Mouse (Mus musculus): Measurements from ENCODE around the gene Hrc. TPM values are rescaled to one million over a fixed set of nuclear protein-coding genes. Genes with fewer than 3 reads are reported as not detected.
A peak's percentile ranks its signal among the peaks of the same experiment; 100 is the strongest.

Gene Hrc
- polyA plus RNA-seq (2015; fragmentation: Nextera tagmentation; extraction: Ambion mirVana), result 0.75 and 0.79 TPM in 2 replicates

GRCm38 (mm10) chr7:45335056-45335455 lies at the start of gene Hrc:
Gene Hrc (plus strand): TSS chr7:45335290.
- 33% methylated on average over 5 of the region's 5 CpGs for WGBS
- no peak within 1 kb of the TSS for H3K4me3 ChIP-seq (replicated peaks)
- no peak for ATAC-seq (ENCODE audit: low FRiP score)
- H3K9ac ChIP-seq (replicated peaks), result no peak within 1 kb of the TSS
- H3K9me3 ChIP-seq (replicated peaks), result no peaks in the 10 kb centered on the region
- peaks cover 38% of the 10 kb centered on the region for H3K4me1 ChIP-seq
- H3K4me2 ChIP-seq, result peak within 1 kb of the TSS; percentile 95
- no peak within 1 kb of the TSS for H3K27ac ChIP-seq (replicated peaks)
- peaks cover 13% of the 10 kb centered on the region; the same call in 1 of the 2 replicates for H3K27me3 ChIP-seq (replicated peaks)
- no peaks in the 10 kb centered on the region for H3K36me3 ChIP-seq

- no peaks in the 10 kb centered on the region for H3K4me1 ChIP-seq
- 88% methylated on average over 13 of the region's 13 CpGs for WGBS
Measured at GRCm38 (mm10) chr7:45286486-45286885, 48.6 kb upstream of the Hrc start.

GRCm38 (mm10) chr7:45296626-45297025 lies 38.5 kb upstream of the Hrc start:
- 61% methylated on average over 1 of the region's 1 CpGs for WGBS
- no peak for ATAC-seq (ENCODE audit: low FRiP score)

More at GRCm38 (mm10) chr7:45286486-45286885, 48.6 kb upstream of the Hrc start:
- H3K36me3 ChIP-seq, result no peaks in the 10 kb centered on the region
- no peak overlapping the region for H3K4me3 ChIP-seq (replicated peaks)
- H3K27me3 ChIP-seq (replicated peaks), result no peaks in the 10 kb centered on the region
- H3K9me3 ChIP-seq (replicated peaks), result no peaks in the 10 kb centered on the region
- H3K9ac ChIP-seq (replicated peaks), result no peak overlapping the region
- H3K27ac ChIP-seq (replicated peaks), result no peak overlapping the region
- H3K4me2 ChIP-seq, result no peak overlapping the region
- no peak for ATAC-seq (ENCODE audit: low FRiP score)

GRCm38 (mm10) chr7:45297563-45297962 lies 37.5 kb upstream of the Hrc start:
- no peak overlapping the region for H3K9ac ChIP-seq (replicated peaks)
- no peak overlapping the region for H3K27ac ChIP-seq (replicated peaks)
- H3K4me2 ChIP-seq, result no peak overlapping the region
- H3K4me1 ChIP-seq, result peaks cover 10% of the 10 kb centered on the region
- ATAC-seq (ENCODE audit: low FRiP score), result no peak
- H3K36me3 ChIP-seq, result no peaks in the 10 kb centered on the region
- 79% methylated on average over 3 of the region's 3 CpGs for WGBS
- no peak overlapping the region for H3K4me3 ChIP-seq (replicated peaks)
- no peaks in the 10 kb centered on the region for H3K9me3 ChIP-seq (replicated peaks)
- H3K27me3 ChIP-seq (replicated peaks), result peaks cover 4% of the 10 kb centered on the region; the same call in 1 of the 2 replicates

More at GRCm38 (mm10) chr7:45296626-45297025, 38.5 kb upstream of the Hrc start:
- Histone ChIP-seq H3K36me3 (no peaks in the 10 kb centered on the region), H3K9me3 (replicated peaks) (no peaks in the 10 kb centered on the region), H3K4me2 (no peak overlapping the region), H3K27me3 (replicated peaks) (peaks cover 4% of the 10 kb centered on the region; the same call in 1 of the 2 replicates), H3K4me3 (replicated peaks) (no peak overlapping the region), H3K9ac (replicated peaks) (no peak overlapping the region), H3K4me1 (peaks cover 9% of the 10 kb centered on the region), H3K27ac (replicated peaks) (no peak overlapping the region)

- H3K4me3 ChIP-seq (replicated peaks), result no peak overlapping the region
- no peak overlapping the region for H3K9ac ChIP-seq (replicated peaks)
- no peaks in the 10 kb centered on the region for H3K36me3 ChIP-seq
- H3K27me3 ChIP-seq (replicated peaks), result 0 out of 2 replicates have a peak, but pooled peaks cover 4% of the 10 kb centered on the region
- ATAC-seq (ENCODE audit: low FRiP score), result peak; percentile 92
- H3K27ac ChIP-seq (replicated peaks), result no peak overlapping the region
- no peaks in the 10 kb centered on the region for H3K9me3 ChIP-seq (replicated peaks)
- H3K4me1 ChIP-seq, result peaks cover 22% of the 10 kb centered on the region
- H3K4me2 ChIP-seq, result 0 out of 2 replicates have a peak overlapping the region, but pooled peaks have one; percentile 44
- WGBS, result 23% methylated on average over 5 of the region's 5 CpGs
Measured at GRCm38 (mm10) chr7:45299752-45300151, 35.3 kb upstream of the Hrc start.

- Histone ChIP-seq H3K4me2 (peak overlapping the region; percentile 44), H3K36me3 (no peaks in the 10 kb centered on the region), H3K4me1 (peaks cover 27% of the 10 kb centered on the region), H3K27me3 (replicated peaks) (0 out of 2 replicates have a peak, but pooled peaks cover 4% of the 10 kb centered on the region), H3K9me3 (replicated peaks) (no peaks in the 10 kb centered on the region), H3K4me3 (replicated peaks) (no peak overlapping the region), H3K27ac (replicated peaks) (no peak overlapping the region), H3K9ac (replicated peaks) (no peak overlapping the region)
- ATAC-seq (ENCODE audit: low FRiP score), result peak; percentile 72
- WGBS, result 15% methylated on average over 6 of the region's 6 CpGs
Measured at GRCm38 (mm10) chr7:45300270-45300669, 34.8 kb upstream of the Hrc start.

- no peak overlapping the region for H3K9ac ChIP-seq (replicated peaks)
- H3K4me2 ChIP-seq, result no peak overlapping the region
- no peak overlapping the region for H3K27ac ChIP-seq (replicated peaks)
- no peak for ATAC-seq (ENCODE audit: low FRiP score)
- no peak overlapping the region for H3K4me3 ChIP-seq (replicated peaks)
- no peaks in the 10 kb centered on the region for H3K9me3 ChIP-seq (replicated peaks)
- WGBS, result 57% methylated on average over 8 of the region's 8 CpGs
- H3K36me3 ChIP-seq, result no peaks in the 10 kb centered on the region
- 0 out of 2 replicates have a peak, but pooled peaks cover 4% of the 10 kb centered on the region for H3K27me3 ChIP-seq (replicated peaks)
- peaks cover 30% of the 10 kb centered on the region for H3K4me1 ChIP-seq
Measured at GRCm38 (mm10) chr7:45302626-45303025, 32.5 kb upstream of the Hrc start.

GRCm38 (mm10) chr7:45304869-45305268 lies 30.2 kb upstream of the Hrc start:
- peaks cover 33% of the 10 kb centered on the region for H3K4me1 ChIP-seq
- H3K4me2 ChIP-seq, result peak overlapping the region; percentile 53

GRCm38 (mm10) chr7:45305275-45305674 lies 29.8 kb upstream of the Hrc start:
- H3K27ac ChIP-seq (replicated peaks), result no peak overlapping the region
- peaks cover 29% of the 10 kb centered on the region for H3K4me1 ChIP-seq
- peak overlapping the region; percentile 25 for H3K4me3 ChIP-seq (replicated peaks)
- H3K9ac ChIP-seq (replicated peaks), result 0 out of 2 replicates have a peak overlapping the region, but pooled peaks have one; percentile 10
- no peaks in the 10 kb centered on the region for H3K36me3 ChIP-seq
- WGBS, result 3% methylated on average over 17 of the region's 17 CpGs
- peak; percentile 43; the same call in 1 of the 2 replicates for ATAC-seq (ENCODE audit: low FRiP score)
- H3K27me3 ChIP-seq (replicated peaks), result no peaks in the 10 kb centered on the region
- peak overlapping the region; percentile 53 for H3K4me2 ChIP-seq
- H3K9me3 ChIP-seq (replicated peaks), result no peaks in the 10 kb centered on the region

More at GRCm38 (mm10) chr7:45304869-45305268, 30.2 kb upstream of the Hrc start:
- WGBS, result 18% methylated on average over 10 of the region's 13 CpGs
- H3K36me3 ChIP-seq, result no peaks in the 10 kb centered on the region
- peak overlapping the region; percentile 25 for H3K4me3 ChIP-seq (replicated peaks)
- ATAC-seq (ENCODE audit: low FRiP score), result 0 out of 2 replicates have a peak, but pooled peaks have one; percentile 19
- H3K27ac ChIP-seq (replicated peaks), result no peak overlapping the region
- 0 out of 2 replicates have a peak overlapping the region, but pooled peaks have one; percentile 10 for H3K9ac ChIP-seq (replicated peaks)
- no peaks in the 10 kb centered on the region for H3K9me3 ChIP-seq (replicated peaks)
- no peaks in the 10 kb centered on the region for H3K27me3 ChIP-seq (replicated peaks)

GRCm38 (mm10) chr7:45308551-45309240 lies 26.4 kb upstream of the Hrc start:
- Histone ChIP-seq H3K9ac (replicated peaks) (0 out of 2 replicates have a peak overlapping the region, but pooled peaks have one; percentile 17), H3K4me3 (replicated peaks) (no peak overlapping the region), H3K4me2 (no peak overlapping the region), H3K9me3 (replicated peaks) (no peaks in the 10 kb centered on the region), H3K36me3 (no peaks in the 10 kb centered on the region), H3K4me1 (peaks cover 29% of the 10 kb centered on the region), H3K27ac (replicated peaks) (no peak overlapping the region), H3K27me3 (replicated peaks) (no peaks in the 10 kb centered on the region)
- 73% methylated on average over 15 of the region's 15 CpGs for WGBS
- ATAC-seq (ENCODE audit: low FRiP score), result no peak

- WGBS, result 16% methylated on average over 9 of the region's 9 CpGs
- no peaks in the 10 kb centered on the region for H3K9me3 ChIP-seq (replicated peaks)
- ATAC-seq (ENCODE audit: low FRiP score), result no peak
- H3K9ac ChIP-seq (replicated peaks), result 0 out of 2 replicates have a peak overlapping the region, but pooled peaks have one; percentile 17
- no peak overlapping the region for H3K27ac ChIP-seq (replicated peaks)
- no peak overlapping the region for H3K4me2 ChIP-seq
- H3K4me3 ChIP-seq (replicated peaks), result no peak overlapping the region
- H3K27me3 ChIP-seq (replicated peaks), result no peaks in the 10 kb centered on the region
- H3K36me3 ChIP-seq, result no peaks in the 10 kb centered on the region; the same call in 1 of the 2 replicates
- H3K4me1 ChIP-seq, result peaks cover 30% of the 10 kb centered on the region
Measured at GRCm38 (mm10) chr7:45309455-45309854, 25.6 kb upstream of the Hrc start.

GRCm38 (mm10) chr7:45312023-45312422 lies 23.1 kb upstream of the Hrc start:
- no peak for ATAC-seq (ENCODE audit: low FRiP score)
- Histone ChIP-seq H3K4me3 (replicated peaks) (no peak overlapping the region), H3K4me1 (peaks cover 19% of the 10 kb centered on the region), H3K4me2 (no peak overlapping the region), H3K27me3 (replicated peaks) (no peaks in the 10 kb centered on the region), H3K27ac (replicated peaks) (no peak overlapping the region), H3K36me3 (no peaks in the 10 kb centered on the region; the same call in 1 of the 2 replicates), H3K9ac (replicated peaks) (no peak overlapping the region), H3K9me3 (replicated peaks) (no peaks in the 10 kb centered on the region)
- 72% methylated on average over 8 of the region's 8 CpGs for WGBS
